Mouse (Mus musculus) CH12.LX (cell line): ENCODE measurements at regions not wholly inside any gene's neighbourhood (a gene's known extent, or its start where the extent isn't known, plus 50 kb on each side); places are given as distances from the start of the nearest gene placed in this dataset.

Experiments used
- DNase-seq: peaks from one replicate; pipeline ENCODE4 v3.0.0-alpha.2; 2013; ENCODE audit errors: extremely low read depth
- H3K27ac ChIP-seq: 2 replicates; pipeline ENCODE4 v1.5.1; 2012; ENCODE audit warnings: low read depth, mild to moderate bottlenecking, control low read depth, moderate library complexity; ENCODE audit not compliant: insufficient read depth
- H3K27me3 ChIP-seq: replicated peaks from 2 replicates; pipeline ENCODE3; 2012; ENCODE audit warnings: inconsistent platforms
- H3K36me3 ChIP-seq, 2 experiments: replicated peaks in 1 of 2; 2 replicates each; pipeline versions ENCODE3 to v1.6.1; 2012; ENCODE audit warnings: inconsistent platforms in 1 of 2, low read length in 1 of 2, mild to moderate bottlenecking in 1 of 2, mixed read lengths in 1 of 2, moderate library complexity in 1 of 2; ENCODE audit not compliant: control insufficient read depth in 1 of 2, insufficient read depth in 1 of 2
- H3K4me1 ChIP-seq, 2 experiments: 2 replicates each; pipeline ENCODE4 v1.6.1; 2012; ENCODE audit warnings: inconsistent platforms in 1 of 2, moderate library complexity in 1 of 2; ENCODE audit not compliant: insufficient read depth in 2 of 2, control insufficient read depth in 1 of 2
- H3K4me2 ChIP-seq: 2 replicates; pipeline ENCODE4 v1.6.1; 2012; ENCODE audit warnings: low read depth, mild to moderate bottlenecking, control low read depth; ENCODE audit not compliant: poor library complexity, insufficient read depth, severe bottlenecking
- H3K4me3 ChIP-seq, 3 experiments: fragments of 150-350 bp in 1 of 3; sonication (generic) in 1 of 3; replicated peaks in 1 of 3; 2 replicates each; pipeline versions ENCODE3 to v1.5.1; 2011 to 2012; ENCODE audit warnings: low read depth in 2 of 3, low read length in 2 of 3, mild to moderate bottlenecking in 2 of 3, moderate library complexity in 2 of 3, control low read depth in 1 of 3, improper control_type of control experiment in 1 of 3, inconsistent platforms in 1 of 3, mixed read lengths in 1 of 3; ENCODE audit not compliant: poor library complexity in 1 of 3
- H3K79me2 ChIP-seq: replicated peaks from 2 replicates; pipeline ENCODE4 v1.6.1; 2012; ENCODE audit warnings: mild to moderate bottlenecking, moderate library complexity; ENCODE audit not compliant: control insufficient read depth, poor library complexity, insufficient read depth, severe bottlenecking; ENCODE audit errors: extremely low read depth
- H3K9ac ChIP-seq: 2 replicates; pipeline ENCODE4 v1.6.1; 2012; ENCODE audit warnings: low read depth, mild to moderate bottlenecking, control low read depth, moderate library complexity; ENCODE audit not compliant: insufficient read depth
- H3K9me3 ChIP-seq: replicated peaks from 2 replicates; pipeline ENCODE3; 2012; ENCODE audit warnings: low read length, inconsistent platforms, mixed read lengths
- BHLHE40 ChIP-seq: IDR thresholded peaks from 2 replicates; pipeline ENCODE4 v1.6.1; 2011; ENCODE audit warnings: mild to moderate bottlenecking, low read depth, low read length, improper control_type of control experiment
- CHD2 ChIP-seq: IDR thresholded peaks from 2 replicates; pipeline ENCODE4 v1.6.1; 2011; ENCODE audit warnings: low read length, improper control_type of control experiment
- E2F4 ChIP-seq: IDR thresholded peaks from 2 replicates; pipeline ENCODE4 v1.6.1; 2011; ENCODE audit warnings: low read depth, low read length, improper control_type of control experiment; ENCODE audit not compliant: insufficient replicate concordance
- ELF1 ChIP-seq: IDR thresholded peaks from 2 replicates; pipeline ENCODE4 v1.6.1; 2014; ENCODE audit warnings: low read depth, mild to moderate bottlenecking, inconsistent platforms, low read length, improper control_type of control experiment
- ETS1 ChIP-seq: conservative IDR thresholded peaks from 2 replicates; pipeline ENCODE4 v1.6.1; 2012; ENCODE audit warnings: low read depth, mild to moderate bottlenecking, inconsistent platforms, low read length, improper control_type of control experiment, moderate library complexity
- JUN ChIP-seq: IDR thresholded peaks from 2 replicates; pipeline ENCODE4 v1.6.1; 2011; ENCODE audit warnings: low read depth, mild to moderate bottlenecking, low read length, improper control_type of control experiment, moderate library complexity; ENCODE audit not compliant: insufficient read depth
- KAT2A ChIP-seq: IDR thresholded peaks from 2 replicates; pipeline ENCODE4 v1.6.1; 2012; ENCODE audit warnings: low read length, improper control_type of control experiment, inconsistent platforms; ENCODE audit not compliant: insufficient replicate concordance
- MAFK ChIP-seq: IDR thresholded peaks from 2 replicates; pipeline ENCODE4 v1.6.1; 2011; ENCODE audit warnings: low read length, improper control_type of control experiment; ENCODE audit not compliant: insufficient replicate concordance
- MAZ ChIP-seq: IDR thresholded peaks from 2 replicates; pipeline ENCODE4 v1.6.1; 2012; ENCODE audit warnings: low read depth, mild to moderate bottlenecking, inconsistent platforms, low read length, improper control_type of control experiment, moderate library complexity
- MEF2A ChIP-seq: IDR thresholded peaks from 2 replicates; pipeline ENCODE4 v1.6.1; 2014; ENCODE audit warnings: low read depth, mild to moderate bottlenecking, inconsistent platforms, low read length, improper control_type of control experiment, borderline replicate concordance
- MXI1 ChIP-seq: IDR thresholded peaks from 2 replicates; pipeline ENCODE4 v1.6.1; 2011; ENCODE audit warnings: mild to moderate bottlenecking, low read depth, low read length, improper control_type of control experiment
- MYC ChIP-seq: IDR thresholded peaks from 2 replicates; pipeline ENCODE4 v1.6.1; 2011; ENCODE audit warnings: low read depth, mild to moderate bottlenecking, improper control_type of control experiment, low read length
- NELFE ChIP-seq: IDR thresholded peaks from 2 replicates; pipeline ENCODE4 v1.6.1; 2011; ENCODE audit warnings: low read depth, low read length, improper control_type of control experiment
- PAX5 ChIP-seq: IDR thresholded peaks from 2 replicates; pipeline ENCODE4 v1.6.1; 2012; ENCODE audit warnings: low read length, inconsistent platforms, mixed read lengths
- RAD21 ChIP-seq: IDR thresholded peaks from 2 replicates; pipeline ENCODE4 v1.6.1; 2011; ENCODE audit warnings: low read depth, mild to moderate bottlenecking, low read length, improper control_type of control experiment, moderate library complexity
- SIN3A ChIP-seq: IDR thresholded peaks from 2 replicates; pipeline ENCODE4 v1.6.1; 2012; ENCODE audit warnings: low read length, improper control_type of control experiment, inconsistent platforms
- TBP ChIP-seq: conservative IDR thresholded peaks from 2 replicates; pipeline ENCODE4 v1.6.1; 2011; ENCODE audit warnings: low read depth, low read length, improper control_type of control experiment
- USF1 ChIP-seq: IDR thresholded peaks from 2 replicates; pipeline ENCODE4 v1.6.1; 2014; ENCODE audit warnings: low read depth, mild to moderate bottlenecking, inconsistent platforms, low read length, improper control_type of control experiment
- ZC3H11A ChIP-seq: IDR thresholded peaks from 2 replicates; pipeline ENCODE4 v1.6.1; 2012; ENCODE audit warnings: low read depth, mild to moderate bottlenecking, inconsistent platforms, low read length, improper control_type of control experiment
- ZMIZ1 ChIP-seq: IDR thresholded peaks from 2 replicates; pipeline ENCODE4 v1.6.1; 2012; ENCODE audit warnings: low read depth, mild to moderate bottlenecking, inconsistent platforms, low read length, improper control_type of control experiment
- ZNF384 ChIP-seq: IDR thresholded peaks from 2 replicates; pipeline ENCODE4 v1.6.1; 2012; ENCODE audit warnings: low read depth, low read length, improper control_type of control experiment, inconsistent platforms
- dilution Hi-C: fragments of 300-500 bp; cut with MboI; formaldehyde crosslinking; loops from 2 replicates; pipeline ENCODE4 v1.14.3; 2020; ENCODE audit warnings: low sequenced_read_pairs; ENCODE audit not compliant: extremely low pct_unique_long_range_greater_than_20kb, extremely low pct_ligation_motif_present
- in situ Hi-C: fragments of 300-500 bp; cut with MboI; formaldehyde crosslinking; loops from 3 replicates; pipeline ENCODE4 v1.14.3; 2019; ENCODE audit warnings: low sequenced_read_pairs, low pct_ligation_motif_present, low pct_unique_long_range_greater_than_20kb, mixed read lengths

DNA sequence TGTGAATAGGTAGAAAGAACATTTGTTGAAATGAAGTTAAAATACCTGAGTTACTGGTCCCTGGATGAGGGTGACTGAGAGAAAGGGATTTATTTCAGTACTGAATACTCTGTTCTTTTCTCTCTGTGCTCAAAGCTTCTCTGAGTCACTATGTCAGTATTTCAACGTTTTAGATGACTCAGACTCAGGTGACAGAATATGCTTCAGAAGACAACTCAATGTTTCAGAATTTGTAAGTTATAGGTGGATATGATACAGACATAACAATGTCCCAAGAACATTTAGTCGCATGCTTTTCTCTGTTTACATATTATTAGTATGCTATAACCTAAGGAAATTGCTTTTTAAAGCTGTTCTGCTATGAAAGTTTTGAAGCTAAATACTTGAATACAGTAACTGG lies 1069.5 kb downstream of the Adgrl3 start:
- Histone ChIP-seq H3K36me3 (no peaks in the 10 kb centered on the region), H3K9me3 (no peaks in the 10 kb centered on the region), H3K79me2 (no peaks in the 10 kb centered on the region), H3K27me3 (no peaks in the 10 kb centered on the region), H3K9ac (no peak overlapping the region), H3K27ac (no peak overlapping the region), H3K4me1 (no peaks in the 10 kb centered on the region), H3K4me2 (no peak overlapping the region), H3K4me3 (no peak overlapping the region)
- no peak for DNase-seq
- dilution Hi-C loops: no loop called here
- in situ Hi-C loops: no loop called here
- TF ChIP-seq ETS1 (no peak), MAZ (no peak), RAD21 (no peak), MAFK (no peak), ZC3H11A (no peak), USF1 (no peak), ELF1 (no peak), MEF2A (no peak), TBP (no peak), CHD2 (no peak)

DNA sequence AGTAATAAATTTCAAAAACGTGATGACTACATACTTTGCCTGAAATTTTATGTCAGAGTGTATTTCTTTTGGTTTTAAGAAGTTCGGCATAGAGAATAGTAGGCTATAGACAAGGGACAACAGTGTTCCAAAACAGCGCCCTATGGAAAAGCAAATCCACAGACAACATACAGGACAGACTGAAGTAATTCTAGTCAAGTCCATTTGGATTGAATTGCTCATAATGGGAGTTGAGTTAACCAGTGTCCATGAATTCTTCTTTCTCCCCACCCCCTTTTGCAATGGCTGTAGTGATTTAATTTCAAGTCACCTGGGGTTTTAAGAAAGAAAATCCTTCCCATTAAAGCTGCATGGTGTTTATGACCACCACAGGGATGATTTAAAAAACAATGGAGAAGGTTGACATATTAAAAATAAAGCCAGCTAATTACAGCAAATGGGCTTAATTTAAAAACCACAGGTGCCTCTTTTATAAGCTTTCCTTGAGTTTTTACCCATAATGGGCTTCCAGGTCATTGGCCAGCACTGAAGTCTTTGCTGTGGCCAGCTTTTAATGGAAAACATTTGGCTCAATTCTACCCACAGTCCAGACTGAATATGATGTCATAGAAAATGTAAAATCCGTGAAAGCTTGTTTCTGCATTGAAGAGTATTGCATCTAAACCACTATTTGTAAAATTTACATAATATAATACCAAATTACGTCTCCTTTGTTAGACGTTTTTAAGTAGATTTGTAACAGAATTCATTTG lies 1083.3 kb downstream of the Adgrl3 start:
- Histone ChIP-seq H3K79me2 (no peaks in the 10 kb centered on the region), H3K9ac (no peak overlapping the region), H3K36me3 (no peaks in the 10 kb centered on the region), H3K4me3 (no peak overlapping the region), H3K9me3 (no peaks in the 10 kb centered on the region), H3K27ac (no peak overlapping the region), H3K4me2 (no peak overlapping the region), H3K27me3 (no peaks in the 10 kb centered on the region), H3K4me1 (peaks cover 0 to 19% of the 10 kb centered on the region in 2 experiments; a peak in 2 of 4 replicates)
- DNase-seq: no peak
- dilution Hi-C loops: no loop called here
- in situ Hi-C loops: no loop called here
- no peak for TF ChIP-seq SIN3A
- TF ChIP-seq, all 38 proteins: peak for 0

DNA sequence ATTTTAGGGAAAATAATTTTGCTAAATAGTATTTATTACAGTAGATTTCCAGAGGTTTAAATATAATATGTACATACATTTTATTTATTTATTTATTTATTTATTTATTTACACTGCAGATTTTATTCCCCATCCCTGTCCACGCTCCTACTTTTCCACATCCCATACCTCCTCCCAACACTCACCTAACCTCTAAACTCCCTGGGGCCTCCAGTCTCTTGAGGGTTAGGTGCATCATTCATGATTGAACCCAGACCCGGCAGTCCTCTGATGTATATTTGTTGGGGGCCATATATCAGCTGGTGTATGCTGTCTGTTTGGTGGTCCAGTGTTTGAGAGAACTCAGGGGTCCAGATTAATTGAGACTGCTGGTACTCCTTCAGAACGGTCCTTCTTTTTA lies 1083.9 kb downstream of the Adgrl3 start:
- peaks cover 0 to 19% of the 10 kb centered on the region in 2 experiments; a peak in 2 of 4 replicates for H3K4me1 ChIP-seq
- H3K79me2 ChIP-seq: no peaks in the 10 kb centered on the region
- no peak overlapping the region for H3K27ac ChIP-seq
- no peak overlapping the region for H3K4me3 ChIP-seq
- dilution Hi-C loops (no loop called here), in situ Hi-C loops (no loop called here)
- no peaks in the 10 kb centered on the region for H3K27me3 ChIP-seq
- H3K4me2 ChIP-seq: no peak overlapping the region
- TF ChIP-seq ZNF384: no peak
- TF ChIP-seq ZMIZ1: no peak
- TF ChIP-seq ELF1: no peak
- no peak for TF ChIP-seq MYC
- TF ChIP-seq ZC3H11A: no peak
- TF ChIP-seq E2F4: no peak
- TF ChIP-seq MAFK: no peak
- TF ChIP-seq SIN3A: no peak
- TF ChIP-seq MXI1: no peak
- TF ChIP-seq KAT2A: no peak
- no peak for TF ChIP-seq ETS1
- TF ChIP-seq USF1: no peak
- TF ChIP-seq BHLHE40: no peak
- TF ChIP-seq NELFE: no peak
- no peak for TF ChIP-seq PAX5
- no peak for TF ChIP-seq MEF2A
- TF ChIP-seq JUN: no peak
- DNase-seq: no peak
- H3K9me3 ChIP-seq: no peaks in the 10 kb centered on the region
- H3K9ac ChIP-seq: no peak overlapping the region
- H3K36me3 ChIP-seq: no peaks in the 10 kb centered on the region
